Mouse (Mus musculus) thymus, adult 2 months (tissue): Measurements from ENCODE around the gene Evi2a.

Experiments
- CTCF ChIP-seq: fragments of 200-500 bp; IDR thresholded peaks from 2 replicates; pipeline ENCODE4 v1.5.1; 2012; ENCODE audit warnings: mild to moderate bottlenecking, control low read depth, low read length, moderate library complexity, borderline replicate concordance; ENCODE audit not compliant: control insufficient read depth, poor library complexity, insufficient read depth; ENCODE audit errors: extremely low read depth
- POLR2A ChIP-seq: fragments of 200-500 bp; IDR thresholded peaks from 2 replicates; pipeline ENCODE4 v1.6.1; 2012; ENCODE audit warnings: mild to moderate bottlenecking, low read length, control low read depth, moderate library complexity; ENCODE audit not compliant: control insufficient read depth, poor library complexity, insufficient read depth; ENCODE audit errors: extremely low read depth

- no peak for TF ChIP-seq POLR2A
- no peak for TF ChIP-seq CTCF
These were observed 3.7 kb upstream of the Evi2a start for GRCm38 (mm10) chr11:79533950-79534690.
